Mouse (Mus musculus): ENCODE measurements around the gene Pex7. TPM values are rescaled to one million over a fixed set of nuclear protein-coding genes. Genes with fewer than 3 reads are reported as not detected.

The Pex7 gene
- 17.1 to 18.1 TPM (median 17.6 TPM) in 4 replicates for total RNA-seq (2023)

DNA sequence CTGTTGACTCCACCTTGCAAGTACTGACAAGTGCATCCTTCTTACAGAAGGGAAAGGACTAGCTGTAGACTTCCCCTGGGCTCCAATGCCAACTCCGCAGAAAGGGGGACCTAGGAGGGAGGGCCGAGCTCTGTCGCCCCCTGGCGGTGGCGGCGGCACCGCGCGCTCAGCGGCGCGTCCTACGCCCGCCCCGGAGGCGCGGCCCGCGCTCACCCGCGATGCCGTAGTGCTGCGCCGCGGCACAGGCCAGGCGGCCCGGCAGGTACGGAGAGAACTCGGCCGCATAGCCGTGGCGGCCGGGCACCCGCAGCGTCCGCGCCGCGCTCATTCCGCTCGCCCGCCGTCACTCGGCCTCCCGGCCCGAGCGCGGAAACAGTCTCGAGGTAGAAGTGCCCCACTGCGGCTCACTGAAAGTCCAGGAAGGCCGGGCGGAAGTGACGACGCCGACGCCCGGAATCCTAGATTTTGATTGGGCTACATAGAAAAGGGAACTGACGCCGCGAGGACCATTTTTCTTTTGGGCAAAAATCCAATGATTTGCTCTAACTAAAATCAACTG lies at the start of gene Pex7:
Gene Pex7, minus strand, starts transcription at position 444 of the 559 bp plus-strand sequence.

DNA sequence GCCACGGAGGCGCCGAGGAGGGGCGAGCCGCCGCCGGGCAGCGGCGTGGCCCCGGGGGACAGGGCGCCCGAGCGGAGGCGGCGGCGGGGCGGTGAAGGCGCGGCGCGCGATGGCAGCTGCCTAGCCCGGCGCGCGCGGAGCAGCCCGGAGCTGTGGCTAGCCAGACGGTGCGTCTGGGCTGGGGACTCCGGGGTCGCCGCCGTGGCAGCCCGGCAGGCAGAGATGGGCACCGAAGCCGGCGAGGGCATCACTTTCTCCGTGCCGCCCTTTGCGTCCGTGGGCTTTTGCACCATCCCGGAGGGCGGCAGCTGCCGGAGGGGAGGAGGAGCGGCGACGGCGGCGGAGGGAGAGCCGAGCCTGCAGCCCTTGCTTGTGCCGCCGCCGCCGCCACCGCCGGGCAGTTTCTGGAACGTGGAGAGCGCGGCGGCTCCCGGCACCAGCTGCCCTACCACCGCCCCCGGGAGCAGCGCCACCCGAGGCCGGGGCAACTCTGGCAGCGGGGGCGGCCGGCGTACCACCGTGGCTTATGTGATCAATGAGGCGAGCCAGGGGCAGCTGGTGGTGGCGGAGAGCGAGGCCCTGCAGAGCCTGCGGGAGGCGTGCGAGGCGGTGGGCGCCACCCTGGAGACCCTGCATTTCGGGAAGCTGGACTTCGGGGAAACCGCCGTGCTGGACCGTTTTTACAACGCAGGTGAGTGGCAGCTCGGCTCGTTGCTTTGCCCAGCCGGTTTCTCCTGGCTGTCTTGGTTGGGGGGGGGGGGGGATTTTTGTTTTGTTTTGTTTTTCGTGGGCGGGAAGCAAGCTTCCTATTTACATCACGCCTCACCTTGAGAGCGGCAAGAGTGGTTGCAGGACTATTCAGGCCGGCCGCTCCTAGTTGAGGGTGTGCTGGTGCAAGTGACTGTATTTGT lies 27.1 kb upstream of the Pex7 start, which contains the start of gene Map3k5:
Gene Map3k5, plus strand, starts transcription at position 89 of the 911 bp plus-strand sequence.

DNA sequence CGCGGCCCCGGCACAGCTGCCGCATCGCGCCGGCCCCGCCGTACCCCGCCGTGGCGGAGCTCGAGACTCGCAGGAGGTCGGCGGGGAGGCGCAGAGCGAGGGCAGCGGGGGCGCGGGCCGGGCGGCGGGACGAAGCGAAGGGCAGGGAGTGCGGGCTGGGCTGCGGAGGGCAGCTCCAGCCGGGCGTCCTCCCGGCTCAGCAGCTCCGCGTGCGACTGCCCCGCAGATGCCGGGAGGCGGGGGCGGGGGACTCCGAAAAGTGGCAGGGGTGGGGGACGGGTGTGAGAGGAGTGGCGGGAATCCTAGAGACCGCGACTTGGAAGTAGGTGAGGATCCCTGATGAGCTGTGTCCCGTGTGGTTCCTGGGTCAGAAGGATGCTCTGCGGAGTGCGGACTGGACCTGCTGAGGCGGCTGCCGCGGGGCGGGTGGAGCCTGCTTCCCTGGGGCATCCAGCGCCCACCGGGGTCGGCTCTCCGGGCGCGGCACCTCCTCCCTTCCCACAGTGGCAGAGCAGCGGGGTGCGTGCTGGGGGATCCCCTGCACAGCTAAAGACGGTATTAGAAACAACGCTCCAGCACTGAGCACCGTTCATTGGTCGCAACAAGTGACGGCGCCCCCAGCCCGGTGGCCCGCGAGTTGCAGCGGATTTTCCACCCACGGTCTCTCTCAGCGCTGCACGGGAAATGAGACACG lies 56.3 kb downstream of the Pex7 start, which contains the start of gene Slc35d3:
Gene Slc35d3, minus strand, starts transcription at position 462 of the 694 bp plus-strand sequence.

Other genes starting within 250 kb of the Pex7 start
- gene Il20ra, start 195.1 kb downstream of the Pex7 start, total RNA-seq (2023): not detected in 4 replicates
- gene Slc35d3, start 56.2 kb downstream of the Pex7 start, total RNA-seq (2023): 0.36 to 0.72 TPM (median 0.57 TPM) in 3 of 4 replicates, not detected in the other
- 73.9 to 120 TPM (median 97.0 TPM) in 4 replicates for gene Map3k5, start 26.8 kb upstream of the Pex7 start, total RNA-seq (2023)
- 8.3 to 10.2 TPM (median 8.7 TPM) in 4 replicates for gene Map7, start 240.8 kb upstream of the Pex7 start, total RNA-seq (2023)